Mouse (Mus musculus) heart, embryonic 12.5 days (tissue): ENCODE results near the gene Adamts1. TPM values are rescaled to one million over a fixed set of nuclear protein-coding genes. Genes with fewer than 3 reads are reported as not detected.

Source experiments
- ATAC-seq: fragments of 200-750 bp; cut with Nextera tagmentation; 2 replicates; pipeline ENCODE4 v1.8.0; 2017; ENCODE audit warnings: moderate TSS enrichment, moderate library complexity; ENCODE audit not compliant: insufficient number of reproducible peaks, low FRiP score
- H3K27ac ChIP-seq: fragments of 300-500 bp; sonication (generic); 2 replicates; pipeline ENCODE4 v1.5.1; 2016; ENCODE audit warnings: mild to moderate bottlenecking, moderate library complexity; ENCODE audit not compliant: poor library complexity, severe bottlenecking
- H3K27me3 ChIP-seq: fragments of 300-500 bp; sonication (generic); replicated peaks from 2 replicates; pipeline ENCODE4 v1.6.1; 2016; ENCODE audit warnings: mild to moderate bottlenecking, moderate library complexity
- H3K36me3 ChIP-seq: fragments of 300-500 bp; sonication (generic); 2 replicates; pipeline ENCODE4 v1.6.1; 2016; ENCODE audit warnings: mild to moderate bottlenecking, moderate library complexity
- H3K4me1 ChIP-seq: fragments of 300-500 bp; sonication (generic); replicated peaks from 2 replicates; pipeline ENCODE4 v1.6.1; 2016; ENCODE audit warnings: mild to moderate bottlenecking
- H3K4me2 ChIP-seq: fragments of 300-500 bp; sonication (generic); 2 replicates; pipeline ENCODE4 v1.6.1; 2016; ENCODE audit warnings: mild to moderate bottlenecking, moderate library complexity
- H3K4me3 ChIP-seq: fragments of 300-500 bp; sonication (generic); 2 replicates; pipeline ENCODE4 v1.5.1; 2016; ENCODE audit warnings: mild to moderate bottlenecking
- H3K9ac ChIP-seq: fragments of 300-500 bp; sonication (generic); 2 replicates; pipeline ENCODE4 v1.6.1; 2016; ENCODE audit warnings: mild to moderate bottlenecking, moderate library complexity
- H3K9me3 ChIP-seq: fragments of 300-500 bp; sonication (generic); replicated peaks from 2 replicates; pipeline ENCODE4 v1.6.1; 2016; ENCODE audit warnings: mild to moderate bottlenecking, moderate library complexity
- WGBS: fragments of 180-500 bp; shearing (Covaris S2); methylation state at CpG from one replicate; pipeline ENCODE4 v1.1.7; 2016; 5-methylcytosine and 5-hydroxymethylcytosine counted together
- polyA plus RNA-seq: library from polyadenylated mRNA; unstranded; fragments of >200 nt; fragmentation: Nextera tagmentation; extraction: Ambion mirVana; gene quantifications from 2 replicates; pipeline ENCODE4 v1.2.1, GENCODE M21; 2016

The Adamts1 gene
- 89.3 and 89.7 TPM in 2 replicates for polyA plus RNA-seq

DNA sequence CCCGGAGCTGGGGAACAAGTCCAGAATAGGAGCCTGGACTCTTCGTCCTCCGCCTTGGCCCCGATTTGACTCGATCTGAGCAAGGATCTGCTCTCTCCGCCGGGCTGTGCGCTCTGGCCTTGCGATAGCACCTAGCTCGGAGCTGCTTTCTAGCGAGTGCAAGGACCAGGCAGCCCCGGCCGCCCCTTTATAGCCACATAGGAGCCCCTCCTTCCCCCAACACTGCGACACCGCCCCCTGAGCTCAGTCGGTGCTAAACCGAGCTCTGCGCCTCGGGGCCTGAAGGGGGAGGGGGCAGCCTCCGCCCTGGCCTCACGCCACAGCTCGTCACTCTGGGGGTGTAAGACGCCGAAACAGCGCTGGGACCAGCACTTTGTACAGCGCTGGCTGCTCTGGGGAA is at the start of gene Adamts1:
Adamts1 (minus strand) TSS at position 160 of the 400 bp plus-strand sequence.
- H3K4me1 ChIP-seq, result peaks cover 24% of the 10 kb centered on the region

GRCm38 (mm10) chr16:85827066-85827465 is 24.2 kb upstream of the Adamts1 start:
- Histone ChIP-seq H3K27ac (no peak overlapping the region), H3K27me3 (no peaks in the 10 kb centered on the region), H3K36me3 (no peaks in the 10 kb centered on the region), H3K4me3 (no peak overlapping the region), H3K4me2 (no peak overlapping the region), H3K4me1 (peaks cover 5% of the 10 kb centered on the region; the same call in 1 of the 2 replicates), H3K9ac (no peak overlapping the region), H3K9me3 (no peaks in the 10 kb centered on the region)
- no peak for ATAC-seq
- WGBS, result 60% methylated on average over 3 of the region's 3 CpGs

More for the DNA sequence above, at the start of gene Adamts1:
- peak within 1 kb of the TSS; percentile 98 for H3K9ac ChIP-seq
- no peaks in the 10 kb centered on the region for H3K9me3 ChIP-seq
- no peaks in the 10 kb centered on the region for H3K27me3 ChIP-seq
- 0% methylated on average over 26 of the region's 26 CpGs for WGBS
- H3K4me2 ChIP-seq, result peak within 1 kb of the TSS; percentile 92
- H3K36me3 ChIP-seq, result peaks cover 21% of the 10 kb centered on the region
- H3K27ac ChIP-seq, result peak within 1 kb of the TSS; percentile 97
- peak within 1 kb of the TSS; percentile 91 for H3K4me3 ChIP-seq
- peak; percentile 89 for ATAC-seq

DNA sequence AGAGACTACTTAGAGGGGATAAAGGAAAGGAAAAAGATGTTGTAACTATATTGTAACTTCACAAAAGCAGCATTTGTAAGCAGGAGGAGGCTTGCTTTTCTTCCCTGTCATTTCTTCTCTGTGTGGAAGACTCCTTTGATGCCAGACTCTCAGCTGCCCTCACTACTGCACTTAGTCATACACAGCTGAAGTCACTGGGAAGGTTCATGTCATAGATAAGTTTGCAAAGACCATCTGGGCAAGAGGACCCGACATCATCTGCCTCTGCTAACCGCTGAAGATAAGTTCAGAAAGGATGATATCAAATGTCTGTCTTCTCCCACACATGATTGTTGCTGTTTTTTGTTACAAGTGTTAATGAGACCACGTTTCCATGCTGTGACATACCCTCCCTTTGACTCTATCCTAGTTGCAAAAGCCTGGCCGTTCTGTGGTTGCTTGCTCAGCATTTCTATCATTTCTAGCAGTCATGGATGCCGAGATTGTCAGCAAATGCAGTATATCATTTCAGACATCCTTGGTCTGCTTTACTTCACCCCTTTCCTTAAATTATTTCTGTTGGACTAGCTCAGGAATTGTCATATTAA is 19.5 kb upstream of the Adamts1 start:
- ATAC-seq, result no peak
- no peak overlapping the region for H3K9ac ChIP-seq
- no peaks in the 10 kb centered on the region for H3K9me3 ChIP-seq
- H3K4me3 ChIP-seq, result no peak overlapping the region
- no peak overlapping the region for H3K4me2 ChIP-seq
- H3K27me3 ChIP-seq, result no peaks in the 10 kb centered on the region
- H3K27ac ChIP-seq, result no peak overlapping the region
- WGBS, result 33% methylated on average over 5 of the region's 5 CpGs
- no peaks in the 10 kb centered on the region for H3K36me3 ChIP-seq
- H3K4me1 ChIP-seq, result peaks cover 5% of the 10 kb centered on the region; the same call in 1 of the 2 replicates

GRCm38 (mm10) chr16:85819808-85820458 is 17.0 kb upstream of the Adamts1 start:
- ATAC-seq, result no peak
- Histone ChIP-seq H3K9ac (no peak overlapping the region), H3K4me2 (no peak overlapping the region), H3K27ac (no peak overlapping the region), H3K4me1 (no peaks in the 10 kb centered on the region), H3K4me3 (no peak overlapping the region), H3K27me3 (no peaks in the 10 kb centered on the region), H3K36me3 (no peaks in the 10 kb centered on the region), H3K9me3 (no peaks in the 10 kb centered on the region)
- WGBS, result 50% methylated on average over 5 of the region's 5 CpGs

DNA sequence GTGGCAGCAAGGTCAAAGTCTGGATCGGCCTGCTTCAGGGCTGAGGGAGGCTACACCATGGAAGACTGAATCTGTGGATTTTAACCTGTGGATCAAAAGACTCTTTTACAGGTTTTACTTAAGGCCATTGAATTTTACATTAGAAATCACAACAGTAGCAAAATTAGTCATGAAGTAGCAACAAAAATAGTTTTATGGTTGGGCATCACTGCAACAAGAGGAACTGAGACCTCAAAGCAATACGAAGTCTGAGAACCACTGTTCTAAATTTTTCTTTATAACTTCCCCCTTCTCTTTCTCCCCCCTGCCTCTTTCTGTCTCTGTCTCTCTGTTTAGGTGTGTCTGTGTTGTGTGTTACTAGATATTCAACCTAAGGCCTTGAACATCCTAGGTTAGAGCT is 11.2 kb upstream of the Adamts1 start:
- no peak overlapping the region for H3K27ac ChIP-seq
- 83% methylated on average over 2 of the region's 2 CpGs for WGBS
- H3K36me3 ChIP-seq, result no peaks in the 10 kb centered on the region
- no peaks in the 10 kb centered on the region for H3K27me3 ChIP-seq
- no peak for ATAC-seq
- no peaks in the 10 kb centered on the region for H3K9me3 ChIP-seq
- H3K9ac ChIP-seq, result no peak overlapping the region
- H3K4me2 ChIP-seq, result no peak overlapping the region
- H3K4me1 ChIP-seq, result no peaks in the 10 kb centered on the region
- H3K4me3 ChIP-seq, result no peak overlapping the region

DNA sequence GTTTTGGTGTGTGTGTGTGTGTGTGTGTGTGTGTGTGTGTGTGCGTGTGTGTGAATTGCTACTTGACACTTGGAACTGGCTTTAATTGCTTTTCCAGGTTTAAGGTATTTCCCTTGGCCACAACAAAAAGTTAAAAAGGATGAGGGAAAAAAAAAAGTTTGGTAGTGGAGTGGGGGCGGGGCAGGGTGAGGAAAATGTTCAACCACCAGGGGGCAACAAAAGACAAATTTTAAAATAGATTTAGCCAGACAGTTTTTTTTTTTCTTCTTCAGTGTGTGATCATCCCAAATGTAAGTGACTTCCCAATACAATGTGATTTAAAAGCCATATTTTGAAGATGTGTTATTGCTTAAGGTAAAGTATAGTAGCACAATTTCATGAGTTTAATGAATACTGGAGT is 4.7 kb upstream of the Adamts1 start:
- H3K9ac ChIP-seq, result no peak overlapping the region
- no peak overlapping the region for H3K27ac ChIP-seq
- H3K4me3 ChIP-seq, result no peak overlapping the region
- H3K36me3 ChIP-seq, result no peaks in the 10 kb centered on the region
- WGBS, result 20% methylated on average over 2 of the region's 2 CpGs
- H3K9me3 ChIP-seq, result no peaks in the 10 kb centered on the region
- no peaks in the 10 kb centered on the region for H3K27me3 ChIP-seq
- peaks cover 7% of the 10 kb centered on the region; the same call in 1 of the 2 replicates for H3K4me1 ChIP-seq
- no peak for ATAC-seq
- H3K4me2 ChIP-seq, result peak overlapping the region; percentile 43; the same call in 1 of the 2 replicates

GRCm38 (mm10) chr16:85807072-85807471 is 4.2 kb upstream of the Adamts1 start:
- Histone ChIP-seq H3K9me3 (no peaks in the 10 kb centered on the region), H3K4me1 (peaks cover 7% of the 10 kb centered on the region; the same call in 1 of the 2 replicates), H3K27ac (no peak overlapping the region), H3K9ac (no peak overlapping the region), H3K4me3 (no peak overlapping the region), H3K4me2 (no peak overlapping the region), H3K36me3 (no peaks in the 10 kb centered on the region), H3K27me3 (no peaks in the 10 kb centered on the region)
- ATAC-seq, result no peak
- 20% methylated on average over 3 of the region's 3 CpGs for WGBS

GRCm38 (mm10) chr16:85805581-85805980 is 2.7 kb upstream of the Adamts1 start:
- Histone ChIP-seq H3K9me3 (no peaks in the 10 kb centered on the region), H3K4me2 (no peak overlapping the region), H3K36me3 (no peaks in the 10 kb centered on the region), H3K9ac (no peak overlapping the region), H3K4me3 (no peak overlapping the region), H3K4me1 (peaks cover 7% of the 10 kb centered on the region; the same call in 1 of the 2 replicates), H3K27ac (no peak overlapping the region), H3K27me3 (no peaks in the 10 kb centered on the region)
- 78% methylated on average over 2 of the region's 2 CpGs for WGBS
- ATAC-seq, result no peak

GRCm38 (mm10) chr16:85803613-85804551 is 969 bp upstream of the Adamts1 start:
- peak; percentile 33; the same call in 1 of the 2 replicates for ATAC-seq
- under 1% methylated on average over 23 of the region's 25 CpGs for WGBS
- Histone ChIP-seq H3K4me2 (peak overlapping the region; percentile 92), H3K9me3 (no peaks in the 10 kb centered on the region), H3K27ac (peak overlapping the region; percentile 97), H3K27me3 (no peaks in the 10 kb centered on the region), H3K4me1 (peaks cover 20% of the 10 kb centered on the region), H3K36me3 (peaks cover 13% of the 10 kb centered on the region), H3K9ac (peak overlapping the region; percentile 98), H3K4me3 (peak overlapping the region; percentile 91)

DNA sequence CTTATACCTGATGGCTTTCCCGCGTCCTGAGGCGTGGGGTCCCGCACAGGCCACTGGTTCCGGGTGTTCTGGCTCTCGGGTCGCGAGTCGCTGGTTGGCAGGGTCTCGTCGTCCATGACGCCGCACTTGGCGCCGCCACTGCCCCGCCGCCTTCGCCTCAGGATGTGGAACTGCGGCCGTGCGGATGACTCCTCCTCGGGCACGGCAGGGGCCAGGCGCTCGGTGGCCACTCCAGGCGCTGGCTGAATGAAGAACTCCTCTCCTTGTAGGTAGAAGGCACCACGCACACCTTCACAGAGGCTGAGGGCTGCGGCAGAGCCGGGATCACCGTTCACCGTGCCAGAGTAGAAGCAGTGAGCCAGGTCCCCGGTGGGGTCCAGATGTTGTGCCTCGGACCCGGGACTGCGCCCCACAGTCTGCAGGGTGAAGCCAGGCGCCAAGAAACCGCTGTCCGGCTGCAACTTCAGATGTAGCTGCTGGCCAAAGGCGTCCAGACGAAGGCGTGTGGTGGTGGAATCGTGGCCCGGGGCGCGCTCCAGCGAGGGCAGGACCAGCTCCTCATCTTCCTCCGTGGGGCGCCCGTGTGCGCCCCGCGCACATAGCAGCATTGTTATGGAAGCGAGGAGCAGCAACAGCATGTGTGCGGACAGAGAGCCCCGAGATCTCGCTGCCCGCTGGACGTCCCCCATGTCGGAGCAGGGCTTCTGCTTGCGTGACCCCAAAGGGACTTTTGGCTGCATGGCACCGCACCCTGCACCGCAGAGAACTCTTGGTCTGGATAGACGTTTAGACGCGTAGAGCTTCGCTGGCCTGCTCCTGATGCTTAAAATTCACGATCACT is 722 bp downstream of the Adamts1 start:
- under 1% methylated on average over 67 of the region's 67 CpGs for WGBS
- H3K4me2 ChIP-seq, result peak overlapping the region; percentile 92
- peaks cover 30% of the 10 kb centered on the region for H3K4me1 ChIP-seq
- H3K9ac ChIP-seq, result peak overlapping the region; percentile 98
- H3K4me3 ChIP-seq, result peak overlapping the region; percentile 91
- ATAC-seq, result 0 out of 2 replicates have a peak, but pooled peaks have one; percentile 7
- H3K27ac ChIP-seq, result peak overlapping the region; percentile 97
- no peaks in the 10 kb centered on the region for H3K9me3 ChIP-seq
- H3K27me3 ChIP-seq, result no peaks in the 10 kb centered on the region
- H3K36me3 ChIP-seq, result peaks cover 29% of the 10 kb centered on the region
